Mouse (Mus musculus) ES-E14 (cell line): ENCODE results near the gene Bub1. TPM values are rescaled to one million over a fixed set of nuclear protein-coding genes. Genes with fewer than 3 reads are reported as not detected.

Experiments
- DNase-seq: peaks from one replicate; pipeline ENCODE4 v3.0.0-alpha.2; 2013; ENCODE audit warnings: low read depth, low spot score
- H3K27ac ChIP-seq: 2 replicates; pipeline ENCODE4 v1.5.1; 2012; ENCODE audit warnings: low read depth, mild to moderate bottlenecking, low read length, moderate library complexity, mixed read lengths; ENCODE audit not compliant: poor library complexity, insufficient read depth, severe bottlenecking
- H3K36me3 ChIP-seq: 2 replicates; pipeline ENCODE4 v1.6.1; 2012; ENCODE audit warnings: mild to moderate bottlenecking, low read length, moderate library complexity, mixed read lengths; ENCODE audit not compliant: control insufficient read depth, poor library complexity, insufficient read depth, severe bottlenecking
- H3K4me1 ChIP-seq, 2 experiments: fragments of 150-350 bp in 1 of 2; sonication (generic) in 1 of 2; 2 replicates each; pipeline ENCODE4 v1.6.1; 2012; ENCODE audit warnings: low read length in 2 of 2, mild to moderate bottlenecking in 1 of 2, mixed read lengths in 1 of 2; ENCODE audit not compliant: control insufficient read depth in 2 of 2, insufficient read depth in 2 of 2, poor library complexity in 1 of 2
- H3K4me3 ChIP-seq, 2 experiments: fragments of 150-350 bp in 1 of 2; sonication (generic) in 1 of 2; 2 replicates each; pipeline ENCODE4 v1.5.1; 2012; ENCODE audit warnings: low read length in 2 of 2, low read depth in 1 of 2, mild to moderate bottlenecking in 1 of 2, mixed read lengths in 1 of 2; ENCODE audit not compliant: insufficient read depth in 1 of 2, poor library complexity in 1 of 2, severe bottlenecking in 1 of 2
- H3K9ac ChIP-seq: 2 replicates; pipeline ENCODE4 v1.6.1; 2012; ENCODE audit warnings: low read depth, mild to moderate bottlenecking, low read length, mixed read lengths; ENCODE audit not compliant: poor library complexity, insufficient read depth, severe bottlenecking
- H3K9me3 ChIP-seq: fragments of 150-350 bp; sonication (generic); 2 replicates; pipeline ENCODE4 v1.6.1; 2012; ENCODE audit warnings: low read depth, mild to moderate bottlenecking, low read length; ENCODE audit not compliant: control insufficient read depth, insufficient read depth
- CHD2 ChIP-seq: IDR thresholded peaks from 2 replicates; pipeline ENCODE4 v1.6.1; 2014; ENCODE audit warnings: mild to moderate bottlenecking, low read depth, low read length, inconsistent platforms
- HCFC1 ChIP-seq: IDR thresholded peaks from 2 replicates; pipeline ENCODE4 v1.6.1; 2012; ENCODE audit warnings: low read length, inconsistent platforms, borderline replicate concordance; ENCODE audit not compliant: insufficient read depth
- MAFK ChIP-seq: IDR thresholded peaks from 2 replicates; pipeline ENCODE4 v1.6.1; 2014; ENCODE audit warnings: mild to moderate bottlenecking, low read depth, low read length, inconsistent platforms; ENCODE audit not compliant: insufficient read depth
- ZC3H11A ChIP-seq: IDR thresholded peaks from 2 replicates; pipeline ENCODE4 v1.6.1; 2012; ENCODE audit warnings: low read depth, mild to moderate bottlenecking, inconsistent platforms, low read length, borderline replicate concordance
- ZNF384 ChIP-seq: IDR thresholded peaks from 2 replicates; pipeline ENCODE4 v1.6.1; 2012; ENCODE audit warnings: low read depth, low read length, inconsistent platforms
- in situ Hi-C, 2 experiments: fragments of 600-800 bp; cut with MboI; formaldehyde crosslinking; loops; one replicate each; pipeline ENCODE4 v1.15.1; 2025; ENCODE audit warnings: low sequenced_read_pairs in 2 of 2, inconsistent platforms in 1 of 2; ENCODE audit not compliant: unreplicated experiment in 2 of 2
- total RNA-seq: library from RNA; depleted of rRNA; stranded (reverse); fragments of 300-350 nt; gene quantifications from 2 replicates; pipeline ENCODE4 v1.2.3, GENCODE M21; 2012; rRNA removed

The Bub1 gene
- total RNA-seq, 1 experiment = 64.6 TPM

DNA sequence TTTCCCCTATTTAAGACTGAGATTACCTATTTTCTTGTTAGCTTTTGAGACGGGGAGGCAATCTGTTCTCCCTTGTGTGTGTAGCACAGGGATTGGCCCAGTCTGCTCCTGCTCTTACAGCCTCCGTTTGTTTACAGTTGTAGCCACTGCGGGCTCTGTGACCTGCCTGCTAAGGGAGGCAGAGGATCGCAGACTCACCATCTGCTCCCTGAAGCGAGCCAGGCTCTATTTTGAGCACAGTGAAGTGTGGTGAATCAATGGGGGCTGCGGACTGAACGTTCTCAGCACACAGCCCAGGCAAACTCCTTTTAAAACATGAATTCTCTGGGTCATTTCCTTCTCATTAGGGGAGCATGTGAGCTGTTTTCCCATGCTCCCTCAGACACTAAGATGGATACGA, 74.5 kb downstream of the Bub1 start:
- H3K27ac ChIP-seq = no peak overlapping the region
- TF ChIP-seq MAFK = no peak
- TF ChIP-seq CHD2 = no peak
- TF ChIP-seq ZNF384 = no peak
- no peaks in the 10 kb centered on the region for H3K36me3 ChIP-seq
- H3K9ac ChIP-seq = no peak overlapping the region
- DNase-seq = no peak
- no peaks in the 10 kb centered on the region for H3K9me3 ChIP-seq
- H3K4me1 ChIP-seq = peaks cover 0 to 2% of the 10 kb centered on the region in 2 experiments; a peak in 1 of 4 replicates
- no peak overlapping the region for H3K4me3 ChIP-seq
- in situ Hi-C loops = no loop called here

DNA sequence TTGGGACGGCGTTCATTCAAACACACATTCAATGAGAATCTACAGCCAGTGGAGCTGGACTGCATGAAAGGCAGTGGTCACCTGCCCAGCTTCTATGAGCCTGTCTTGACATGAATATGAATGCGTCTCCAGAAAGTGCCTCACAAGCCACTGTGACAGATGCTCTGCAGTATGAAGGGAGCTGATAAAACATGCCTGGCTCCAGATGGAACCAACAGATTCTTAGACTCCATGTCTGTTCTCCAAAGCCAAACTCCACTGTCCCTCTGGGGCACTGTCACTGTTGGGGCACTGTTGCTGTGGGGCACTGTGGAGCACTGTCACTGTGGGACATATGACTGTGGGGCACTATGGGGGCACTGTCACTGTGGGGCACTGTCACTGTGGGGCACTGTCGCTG, 77.6 kb downstream of the Bub1 start:
- no peaks in the 10 kb centered on the region for H3K36me3 ChIP-seq
- in situ Hi-C loops = no loop called here

DNA sequence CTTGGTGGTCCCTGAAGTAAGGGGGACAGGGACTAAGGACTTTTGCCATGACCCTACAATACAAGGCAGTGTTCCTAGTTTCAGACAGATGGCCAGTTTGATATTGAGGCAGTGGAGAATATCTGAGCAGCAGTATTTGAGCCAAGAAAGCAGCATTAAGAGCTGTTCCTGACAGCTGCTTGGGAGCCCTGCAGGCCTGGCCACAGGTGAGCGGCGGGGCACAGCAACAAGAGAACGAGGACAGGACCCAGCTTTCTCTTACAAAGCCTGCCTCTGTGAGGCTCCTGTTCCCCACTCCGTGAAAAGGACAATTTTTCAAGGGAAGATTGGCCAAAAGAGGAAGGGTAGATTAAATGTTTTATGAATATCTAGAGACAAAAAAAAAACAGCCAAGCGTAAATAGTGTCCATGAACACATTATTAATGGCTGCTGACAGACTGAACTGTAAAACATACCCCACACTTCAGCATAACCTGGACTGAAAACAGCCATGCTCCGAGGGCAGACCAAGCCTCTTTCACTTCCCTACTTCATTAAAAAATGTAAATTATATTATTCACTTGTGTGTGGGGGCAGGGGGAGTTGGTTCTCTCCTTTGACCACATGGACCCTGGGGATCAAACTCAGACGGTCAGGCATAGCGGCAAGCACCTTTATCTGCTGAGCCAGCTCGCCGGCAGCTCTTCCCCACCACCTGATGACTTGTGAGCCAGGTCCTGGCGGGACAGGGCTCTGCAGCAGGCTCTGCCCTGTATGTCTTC, 79.6 kb downstream of the Bub1 start:
- no peak overlapping the region for H3K4me3 ChIP-seq
- H3K9ac ChIP-seq = no peak overlapping the region
- H3K9me3 ChIP-seq = no peaks in the 10 kb centered on the region
- H3K27ac ChIP-seq = no peak overlapping the region
- no peaks in the 10 kb centered on the region for H3K4me1 ChIP-seq
- no peaks in the 10 kb centered on the region for H3K36me3 ChIP-seq
- no peak for TF ChIP-seq ZC3H11A
- TF ChIP-seq MAFK = no peak
- no peak for TF ChIP-seq ZNF384
- TF ChIP-seq HCFC1 = no peak
- TF ChIP-seq CHD2 = no peak
- in situ Hi-C loops = no loop called here
- DNase-seq = no peak

More for the DNA sequence above, 77.6 kb downstream of the Bub1 start:
- no peak for DNase-seq
- Histone ChIP-seq H3K9me3 (no peaks in the 10 kb centered on the region), H3K27ac (no peak overlapping the region), H3K4me3 (no peak overlapping the region), H3K9ac (no peak overlapping the region), H3K4me1 (no peaks in the 10 kb centered on the region)
- TF ChIP-seq CHD2 = no peak
- no peak for TF ChIP-seq HCFC1
- no peak for TF ChIP-seq ZC3H11A
- no peak for TF ChIP-seq ZNF384

Other genes with a start within 250 kb of the Bub1 start
- gene Zfp661, start 244.8 kb downstream of the Bub1 start, total RNA-seq = 5.1 and 8.2 TPM in 2 replicates
- 187 and 222 TPM in 2 replicates for gene Mrps5, start 244.6 kb downstream of the Bub1 start, total RNA-seq
- 0.48 and 0.67 TPM in 2 replicates for gene Mal, start 175.2 kb downstream of the Bub1 start, total RNA-seq
- 0.63 and 0.85 TPM in 2 replicates for gene Mall, start 101.9 kb downstream of the Bub1 start, total RNA-seq
- gene Nphp1, start 43.0 kb downstream of the Bub1 start, total RNA-seq = 5.7 and 7.4 TPM in 2 replicates
- 35.8 and 54.9 TPM in 2 replicates for gene Mtln, start 39.4 kb downstream of the Bub1 start, total RNA-seq
- gene Acoxl, start 7.0 kb upstream of the Bub1 start, total RNA-seq = 0.98 and 1.9 TPM in 2 replicates